Mouse (Mus musculus): ENCODE results near the gene Celf2. TPM values are rescaled to one million over a fixed set of nuclear protein-coding genes. Genes with fewer than 3 reads are reported as not detected.

The Celf2 gene
- polyA plus RNA-seq, 1 experiment from 2014 or later: 191 TPM

DNA sequence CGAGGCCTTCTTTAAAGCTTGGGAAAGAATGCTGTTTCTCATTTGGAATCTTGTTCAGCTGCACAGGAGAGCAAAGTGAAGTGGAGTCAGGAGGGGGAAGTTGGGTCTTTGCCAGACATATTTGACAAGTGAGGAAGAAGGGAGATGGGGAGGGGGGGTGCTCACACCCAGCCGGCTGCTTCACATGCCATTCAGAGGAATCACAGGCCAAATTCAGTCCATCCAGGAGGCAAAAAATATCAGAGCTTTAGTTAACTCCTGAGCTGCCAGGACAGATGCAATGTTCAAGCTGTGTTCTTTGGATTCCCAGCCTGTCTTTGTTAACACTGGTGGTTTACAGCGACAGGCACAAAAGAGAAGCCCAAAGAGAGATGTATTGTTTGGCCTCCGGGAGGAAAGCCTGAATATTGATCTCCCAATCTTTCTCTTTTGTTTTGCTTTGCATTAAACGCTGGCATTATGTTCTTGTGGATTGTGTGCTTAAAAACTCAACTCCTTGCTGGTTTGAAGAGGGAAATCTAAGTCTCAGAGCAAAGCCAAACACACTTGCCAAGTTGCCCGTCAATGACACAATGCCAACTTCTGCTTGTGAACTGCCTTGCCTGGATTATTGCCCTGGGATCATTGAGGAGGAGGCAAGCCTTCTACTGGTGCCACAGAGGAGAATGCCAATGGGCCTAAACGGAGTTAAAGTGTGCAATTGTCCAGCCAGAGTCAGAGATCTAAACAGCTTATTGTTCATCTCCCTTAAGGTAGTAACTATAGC is 420.1 kb downstream of the Celf2 start:
- Histone ChIP-seq H3K36me3 (ENCODE audit: control insufficient read depth, insufficient read depth, low read length) (no peaks in the 10 kb centered on the region), H3K4me3 (replicated peaks; ENCODE audit: low read depth, low read length) (no peak overlapping the region), H3K4me2 (ENCODE audit: low read length) (no peak overlapping the region), H3K9me3 (ENCODE audit: control insufficient read depth, low read length) (peaks cover 3% of the 10 kb centered on the region; the same call in 1 of the 2 replicates), H3K27me3 (ENCODE audit: control insufficient read depth, insufficient read depth, low read length) (no peaks in the 10 kb centered on the region), H3K4me1 (ENCODE audit: control insufficient read depth, insufficient read depth, low read length) (peaks cover 9% of the 10 kb centered on the region; the same call in 1 of the 2 replicates), H3K27ac (replicated peaks; ENCODE audit: low read depth, low read length) (peak overlapping the region; percentile 55), H3K9ac (replicated peaks; ENCODE audit: low read length) (no peak overlapping the region)
- DNase-seq (peak; percentile 85), ATAC-seq (ENCODE audit: low FRiP score, low TSS enrichment) (peak; percentile 88)
- WGBS: 5% methylated on average over 7 of the region's 7 CpGs

DNA sequence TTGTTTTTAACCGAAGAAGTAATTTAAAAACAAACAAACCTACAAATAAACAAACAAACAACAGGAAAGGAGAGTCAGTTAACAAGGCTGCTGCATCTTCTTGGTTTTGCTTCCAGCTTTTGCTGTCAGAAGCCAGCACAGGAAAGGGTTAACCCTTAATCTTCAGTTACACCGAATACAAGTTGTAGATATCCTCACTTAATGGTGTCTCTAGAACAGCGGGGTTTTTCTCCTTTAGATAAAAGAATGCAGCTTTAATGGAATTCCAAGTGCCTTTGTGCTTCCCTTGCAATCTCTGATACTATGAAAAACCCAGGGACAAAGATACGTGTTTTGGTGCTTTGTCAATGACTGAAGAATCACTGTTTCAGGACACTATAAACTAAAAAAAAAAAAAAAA is 420.8 kb downstream of the Celf2 start:
- peak overlapping the region; percentile 55 for H3K27ac ChIP-seq (replicated peaks; ENCODE audit: low read depth, low read length)
- H3K36me3 ChIP-seq (ENCODE audit: control insufficient read depth, insufficient read depth, low read length): no peaks in the 10 kb centered on the region
- H3K9ac ChIP-seq (replicated peaks; ENCODE audit: low read length): no peak overlapping the region
- DNase-seq: peak; percentile 70
- no peak overlapping the region for H3K4me2 ChIP-seq (ENCODE audit: low read length)
- 17% methylated on average over 4 of the region's 4 CpGs for WGBS
- H3K4me1 ChIP-seq (ENCODE audit: control insufficient read depth, insufficient read depth, low read length): peaks cover 7% of the 10 kb centered on the region; the same call in 1 of the 2 replicates
- H3K9me3 ChIP-seq (ENCODE audit: control insufficient read depth, low read length): peaks cover 3% of the 10 kb centered on the region; the same call in 1 of the 2 replicates
- no peak for ATAC-seq (ENCODE audit: low FRiP score, low TSS enrichment)
- no peaks in the 10 kb centered on the region for H3K27me3 ChIP-seq (ENCODE audit: control insufficient read depth, insufficient read depth, low read length)
- no peak overlapping the region for H3K4me3 ChIP-seq (replicated peaks; ENCODE audit: low read depth, low read length)

DNA sequence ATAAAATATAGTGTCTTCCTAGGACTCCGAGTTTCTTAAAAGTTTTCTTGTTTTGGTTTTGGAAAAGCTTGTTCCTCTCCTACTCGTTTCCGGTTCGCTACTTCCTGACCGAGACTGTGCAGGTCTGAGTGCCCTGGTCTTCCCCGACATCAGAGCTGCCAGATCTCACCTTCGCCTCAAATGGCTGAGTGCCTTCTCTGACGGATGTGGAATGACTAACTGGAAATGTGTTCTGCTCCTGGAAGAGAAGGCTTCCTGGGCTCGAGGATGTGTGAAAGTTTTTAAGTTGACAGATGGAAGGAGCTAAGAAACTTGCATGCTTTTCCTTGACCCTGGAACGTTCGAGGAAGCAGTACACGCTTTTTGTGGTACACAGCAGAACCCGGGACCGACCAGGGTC is 421.9 kb downstream of the Celf2 start:
- Histone ChIP-seq H3K9ac (replicated peaks; ENCODE audit: low read length) (no peak overlapping the region), H3K4me2 (ENCODE audit: low read length) (no peak overlapping the region), H3K4me3 (replicated peaks; ENCODE audit: low read depth, low read length) (no peak overlapping the region), H3K4me1 (ENCODE audit: control insufficient read depth, insufficient read depth, low read length) (peaks cover 11% of the 10 kb centered on the region; the same call in 1 of the 2 replicates), H3K27me3 (ENCODE audit: control insufficient read depth, insufficient read depth, low read length) (no peaks in the 10 kb centered on the region), H3K27ac (replicated peaks; ENCODE audit: low read depth, low read length) (no peak overlapping the region), H3K36me3 (ENCODE audit: control insufficient read depth, insufficient read depth, low read length) (no peaks in the 10 kb centered on the region), H3K9me3 (ENCODE audit: control insufficient read depth, low read length) (no peaks in the 10 kb centered on the region)
- DNase-seq: no peak
- ATAC-seq (ENCODE audit: low FRiP score, low TSS enrichment): no peak
- WGBS: 83% methylated on average over 14 of the region's 14 CpGs

DNA sequence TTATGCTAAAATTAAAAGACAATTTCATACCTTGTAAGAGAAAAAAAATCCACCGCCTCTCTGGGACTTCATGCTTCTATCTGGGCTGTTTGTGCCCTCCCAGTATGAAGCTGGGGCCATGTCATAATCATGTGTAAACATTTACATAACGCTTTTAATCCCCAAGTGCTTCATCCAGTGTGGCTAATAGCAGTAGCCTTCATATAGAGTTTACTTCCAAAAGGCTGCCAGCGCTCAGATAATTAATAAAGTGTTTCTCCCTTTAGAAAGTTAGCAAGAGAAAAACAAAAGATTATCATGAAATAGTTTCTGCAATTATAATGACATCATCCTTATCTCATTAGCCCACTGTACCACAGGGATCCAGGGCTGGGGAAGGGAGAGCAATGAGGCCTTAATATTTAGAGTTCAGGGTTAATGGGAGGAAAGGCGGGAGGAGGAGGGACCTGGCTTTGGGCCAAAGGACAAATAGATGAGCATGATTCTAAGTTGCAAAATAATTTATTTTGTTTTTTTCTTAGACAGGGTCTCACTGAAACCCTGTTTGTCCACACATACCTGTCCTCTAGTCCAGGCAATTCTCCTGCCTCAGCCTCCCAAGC is 425.8 kb downstream of the Celf2 start:
- Histone ChIP-seq H3K27ac (replicated peaks; ENCODE audit: low read depth, low read length) (no peak overlapping the region), H3K4me3 (replicated peaks; ENCODE audit: low read depth, low read length) (no peak overlapping the region), H3K9me3 (ENCODE audit: control insufficient read depth, low read length) (no peaks in the 10 kb centered on the region), H3K36me3 (ENCODE audit: control insufficient read depth, insufficient read depth, low read length) (no peaks in the 10 kb centered on the region), H3K9ac (replicated peaks; ENCODE audit: low read length) (no peak overlapping the region), H3K27me3 (ENCODE audit: control insufficient read depth, insufficient read depth, low read length) (no peaks in the 10 kb centered on the region), H3K4me1 (ENCODE audit: control insufficient read depth, insufficient read depth, low read length) (peaks cover 17% of the 10 kb centered on the region), H3K4me2 (ENCODE audit: low read length) (no peak overlapping the region)
- ATAC-seq (ENCODE audit: low FRiP score, low TSS enrichment): no peak
- no peak for DNase-seq
- WGBS: 69% methylated on average over 4 of the region's 4 CpGs

DNA sequence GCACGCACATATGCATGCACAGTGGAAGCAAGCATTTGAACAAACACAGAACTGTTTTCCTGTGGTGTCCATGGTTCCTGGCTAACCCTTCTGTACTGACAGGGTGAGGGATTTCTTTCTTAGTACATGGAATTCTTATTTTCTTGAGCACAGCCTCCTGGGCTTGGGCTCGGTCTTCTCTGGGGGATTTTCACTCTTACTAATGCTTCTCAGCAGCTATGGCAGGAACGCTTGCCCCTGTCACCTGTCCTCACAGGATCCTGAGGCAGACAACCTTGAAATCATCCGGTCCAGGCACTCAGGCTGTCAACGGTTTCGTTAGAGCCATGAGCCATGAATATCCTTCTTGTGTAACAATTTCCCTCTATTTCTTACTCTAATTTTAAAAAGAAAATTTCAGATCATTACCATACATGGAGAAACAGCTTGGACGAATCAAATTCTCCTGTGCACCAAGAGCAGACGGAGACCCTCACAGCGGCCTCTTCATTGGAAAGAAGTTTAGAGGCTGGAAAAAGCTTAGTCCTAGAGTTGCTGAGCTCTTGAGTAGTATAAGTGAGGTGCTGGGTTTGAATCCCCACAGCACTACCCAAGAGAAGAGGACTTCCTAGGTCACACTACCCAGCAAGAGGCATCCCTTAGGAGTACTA is 426.9 kb downstream of the Celf2 start:
- H3K9me3 ChIP-seq (ENCODE audit: control insufficient read depth, low read length): peaks cover 3% of the 10 kb centered on the region; the same call in 1 of the 2 replicates
- H3K4me3 ChIP-seq (replicated peaks; ENCODE audit: low read depth, low read length): no peak overlapping the region
- H3K4me2 ChIP-seq (ENCODE audit: low read length): no peak overlapping the region
- no peaks in the 10 kb centered on the region for H3K36me3 ChIP-seq (ENCODE audit: control insufficient read depth, insufficient read depth, low read length)
- DNase-seq (no peak), ATAC-seq (ENCODE audit: low FRiP score, low TSS enrichment) (no peak)
- H3K27ac ChIP-seq (replicated peaks; ENCODE audit: low read depth, low read length): no peak overlapping the region
- H3K27me3 ChIP-seq (ENCODE audit: control insufficient read depth, insufficient read depth, low read length): no peaks in the 10 kb centered on the region
- peaks cover 17% of the 10 kb centered on the region for H3K4me1 ChIP-seq (ENCODE audit: control insufficient read depth, insufficient read depth, low read length)
- WGBS: 69% methylated on average over 9 of the region's 9 CpGs
- H3K9ac ChIP-seq (replicated peaks; ENCODE audit: low read length): no peak overlapping the region

DNA sequence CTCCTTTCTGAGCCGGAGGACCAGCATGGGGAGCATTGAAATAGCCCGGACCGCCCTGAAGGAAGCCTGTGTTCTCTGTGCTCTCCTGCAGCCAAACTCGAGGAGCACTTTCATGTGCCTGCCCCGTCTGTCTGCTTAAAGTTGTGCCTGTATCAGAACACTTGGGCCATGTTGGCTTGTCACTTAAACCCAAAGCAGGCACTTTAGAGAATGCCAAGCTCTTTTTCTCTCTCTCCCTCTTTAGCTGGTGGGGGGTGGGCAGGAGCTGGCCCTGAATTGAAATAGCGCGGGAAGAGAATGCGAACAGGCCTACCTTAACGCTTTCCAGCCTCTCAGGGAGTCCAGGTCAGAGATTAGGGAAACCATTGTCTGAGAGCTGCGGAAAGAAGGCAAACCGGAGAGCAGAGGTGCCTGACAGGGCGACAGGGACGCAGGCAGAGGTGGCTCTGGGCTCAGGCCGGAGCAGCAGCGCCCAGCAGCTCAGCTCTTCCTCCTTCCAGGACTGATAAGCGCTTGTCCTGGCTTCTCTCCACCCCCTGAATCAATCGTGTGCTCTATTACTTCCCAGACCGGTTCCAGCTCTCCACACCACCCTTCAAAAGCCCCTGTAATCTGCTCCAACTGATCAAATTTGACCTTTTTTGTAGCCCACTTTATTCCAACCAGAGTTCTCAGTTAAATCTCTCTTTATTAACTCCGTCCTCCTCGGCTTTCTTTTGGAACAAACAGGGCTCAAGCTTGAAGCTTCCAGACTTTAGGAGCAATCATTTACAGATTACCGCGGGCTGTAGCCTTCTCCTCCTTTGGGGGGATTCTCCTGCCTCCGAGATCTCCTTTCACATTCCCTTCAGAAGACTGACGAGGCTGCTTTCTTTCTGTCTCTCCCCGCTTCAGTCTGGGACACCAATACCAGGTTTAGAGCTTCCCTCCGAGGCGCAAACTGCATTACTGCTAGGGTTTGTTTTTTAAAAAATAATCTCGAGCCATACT is 428.3 kb downstream of the Celf2 start:
- no peaks in the 10 kb centered on the region for H3K36me3 ChIP-seq (ENCODE audit: control insufficient read depth, insufficient read depth, low read length)
- H3K4me1 ChIP-seq (ENCODE audit: control insufficient read depth, insufficient read depth, low read length): peaks cover 17% of the 10 kb centered on the region
- H3K27me3 ChIP-seq (ENCODE audit: control insufficient read depth, insufficient read depth, low read length): no peaks in the 10 kb centered on the region
- ATAC-seq (ENCODE audit: low FRiP score, low TSS enrichment) (0 out of 2 replicates have a peak, but pooled peaks have one; percentile 50), DNase-seq (peak; percentile 58)
- WGBS: 7% methylated on average over 28 of the region's 28 CpGs
- peak overlapping the region; percentile 60 for H3K27ac ChIP-seq (replicated peaks; ENCODE audit: low read depth, low read length)
- peak overlapping the region; percentile 0; the same call in 1 of the 2 replicates for H3K4me3 ChIP-seq (replicated peaks; ENCODE audit: low read depth, low read length)
- H3K9ac ChIP-seq (replicated peaks; ENCODE audit: low read length): peak overlapping the region; percentile 17; the same call in 1 of the 2 replicates
- H3K4me2 ChIP-seq (ENCODE audit: low read length): peak overlapping the region; percentile 48
- peaks cover 13% of the 10 kb centered on the region for H3K9me3 ChIP-seq (ENCODE audit: control insufficient read depth, low read length)

DNA sequence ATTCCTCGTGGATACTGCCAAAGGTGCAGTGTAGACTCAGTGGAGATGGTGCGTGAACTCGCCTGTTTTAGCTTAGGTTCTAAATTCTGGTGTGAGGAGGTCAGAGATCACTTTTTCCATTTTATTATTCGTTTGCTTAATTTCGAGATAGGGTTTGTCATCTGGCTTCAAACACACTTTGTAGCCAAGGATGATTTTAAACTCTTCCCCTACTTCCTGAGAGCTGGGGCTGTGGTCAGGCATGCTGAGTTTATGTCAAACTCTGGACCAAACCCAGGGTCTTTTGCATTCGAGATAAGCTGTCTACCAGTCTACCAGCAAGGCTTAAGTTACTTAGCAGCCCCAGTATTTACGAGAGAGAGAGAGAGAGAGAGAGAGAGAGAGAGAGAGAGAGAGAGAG is 429.3 kb downstream of the Celf2 start:
- 72% methylated on average over 7 of the region's 7 CpGs for WGBS
- DNase-seq (no peak), ATAC-seq (ENCODE audit: low FRiP score, low TSS enrichment) (no peak)
- peaks cover 17% of the 10 kb centered on the region for H3K4me1 ChIP-seq (ENCODE audit: control insufficient read depth, insufficient read depth, low read length)
- no peak overlapping the region for H3K4me3 ChIP-seq (replicated peaks; ENCODE audit: low read depth, low read length)
- peaks cover 20% of the 10 kb centered on the region for H3K9me3 ChIP-seq (ENCODE audit: control insufficient read depth, low read length)
- H3K27me3 ChIP-seq (ENCODE audit: control insufficient read depth, insufficient read depth, low read length): no peaks in the 10 kb centered on the region
- no peak overlapping the region for H3K27ac ChIP-seq (replicated peaks; ENCODE audit: low read depth, low read length)
- no peak overlapping the region for H3K9ac ChIP-seq (replicated peaks; ENCODE audit: low read length)
- H3K4me2 ChIP-seq (ENCODE audit: low read length): no peak overlapping the region
- H3K36me3 ChIP-seq (ENCODE audit: control insufficient read depth, insufficient read depth, low read length): no peaks in the 10 kb centered on the region

DNA sequence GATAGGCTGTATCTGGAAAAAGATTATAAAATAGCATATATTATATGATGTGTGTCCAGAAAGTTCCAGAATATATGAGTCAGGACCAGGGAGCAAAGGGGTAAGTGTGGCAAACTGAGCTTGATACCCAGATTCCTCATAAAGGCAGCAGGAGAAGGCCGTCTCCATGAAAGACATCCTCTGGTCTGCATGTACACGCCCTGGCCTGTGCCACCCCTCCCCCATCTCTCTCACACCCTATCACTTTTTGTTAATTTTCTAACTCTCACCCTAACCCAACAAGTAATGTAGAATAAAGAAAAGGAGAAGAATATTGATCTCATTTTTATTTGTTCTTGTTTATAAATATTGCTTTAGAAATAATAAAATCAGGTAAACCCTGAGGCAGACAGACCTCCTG is 430.0 kb downstream of the Celf2 start:
- 88% methylated on average over 2 of the region's 2 CpGs for WGBS
- peaks cover 20% of the 10 kb centered on the region for H3K9me3 ChIP-seq (ENCODE audit: control insufficient read depth, low read length)
- no peaks in the 10 kb centered on the region for H3K27me3 ChIP-seq (ENCODE audit: control insufficient read depth, insufficient read depth, low read length)
- no peak overlapping the region for H3K27ac ChIP-seq (replicated peaks; ENCODE audit: low read depth, low read length)
- H3K4me2 ChIP-seq (ENCODE audit: low read length): no peak overlapping the region
- H3K4me3 ChIP-seq (replicated peaks; ENCODE audit: low read depth, low read length): no peak overlapping the region
- peaks cover 17% of the 10 kb centered on the region for H3K4me1 ChIP-seq (ENCODE audit: control insufficient read depth, insufficient read depth, low read length)
- no peak overlapping the region for H3K9ac ChIP-seq (replicated peaks; ENCODE audit: low read length)
- DNase-seq (no peak), ATAC-seq (ENCODE audit: low FRiP score, low TSS enrichment) (no peak)
- H3K36me3 ChIP-seq (ENCODE audit: control insufficient read depth, insufficient read depth, low read length): no peaks in the 10 kb centered on the region
